Comparison of ENCODE assay signal across 8 mouse cellular contexts in genomic region chr19:5654720-5655298, GRCm38 (mm10). TPM values are rescaled to one million over a fixed set of nuclear protein-coding genes. Genes with fewer than 3 reads are reported as not detected.
DNase-seq lines count a peak whose midpoint lies in the region; ATAC-seq and TF ChIP-seq lines count a peak whose summit lies in the region.

No protein-coding gene starts in this region.

- no peak for TF ChIP-seq POLR2A in liver, adult 2 months (IDR thresholded peaks at IDR 0.05; ENCODE audit: extremely low read depth, insufficient read depth, low read length)

- no peak for DNase-seq in liver, adult 2 months (ENCODE audit: extremely low read depth, low read depth, low spot score)
- DNase-seq in liver = no peak
- DNase-seq in forebrain, embryonic 11.5 days (ENCODE audit: low spot score) = no peak
- peak; percentile 17 for DNase-seq in retina, embryonic 14.5 days (ENCODE audit: low spot score)
- no peak for DNase-seq in spleen, postnatal 14 days (ENCODE audit: low spot score in 2 of 2)
- no peak for DNase-seq in layer of hippocampus, postnatal 25 days (ENCODE audit: extremely low spot score in 1 of 2, low spot score in 1 of 2)
- no peak for DNase-seq in layer of hippocampus, adult 11-12 months (ENCODE audit: low spot score)

- no peaks in the 10 kb centered on the region for H3K36me3 ChIP-seq in liver, adult 2 months (ENCODE audit: control insufficient read depth, insufficient read depth, low read length)
- H3K36me3 ChIP-seq in forebrain, embryonic 11.5 days (ENCODE audit: control insufficient read depth, insufficient read depth, low read length) = no peaks in the 10 kb centered on the region
- H3K36me3 ChIP-seq in limb, embryonic 13.5 days = peaks cover 46% of the 10 kb centered on the region

- H3K9ac ChIP-seq in liver, adult 2 months (ENCODE audit: low read depth, low read length) = peak overlapping the region; percentile 15
- peak overlapping the region; percentile 37 for H3K9ac ChIP-seq in forebrain, embryonic 11.5 days (ENCODE audit: low read length)
- peak overlapping the region; percentile 60 for H3K9ac ChIP-seq in limb, embryonic 13.5 days

- 40% methylated on average over 43 of the region's 43 CpGs for WGBS in liver, adult 2 months
- 9% methylated on average over 43 of the region's 43 CpGs for WGBS in forebrain, embryonic 11.5 days
- 10% methylated on average over 43 of the region's 43 CpGs for WGBS in limb, embryonic 13.5 days

- H3K4me2 ChIP-seq in forebrain, embryonic 11.5 days (ENCODE audit: low read depth, low read length, severe bottlenecking) = peak overlapping the region; percentile 84
- peak overlapping the region; percentile 82 for H3K4me2 ChIP-seq in limb, embryonic 13.5 days (replicated peaks)

- H3K27ac ChIP-seq in liver, adult 2 months (replicated peaks; ENCODE audit: insufficient read depth, low read depth, low read length) = no peak overlapping the region
- no peak overlapping the region for H3K27ac ChIP-seq in forebrain, embryonic 11.5 days (ENCODE audit: low read depth, low read length)
- H3K27ac ChIP-seq in limb, embryonic 13.5 days = no peak overlapping the region

- ATAC-seq in forebrain, embryonic 11.5 days (replicated peaks; ENCODE audit: low FRiP score) = peak; percentile 29
- 0 out of 2 replicates have a peak, but pooled peaks have one; percentile 5 for ATAC-seq in limb, embryonic 13.5 days (ENCODE audit: low FRiP score, low read depth)

- H3K79me2 ChIP-seq in liver, adult 2 months (ENCODE audit: control insufficient read depth, insufficient read depth, low read length) = no peaks in the 10 kb centered on the region

- H3K4me1 ChIP-seq in liver, adult 2 months (ENCODE audit: control insufficient read depth, insufficient read depth, low read length) = 0 out of 2 replicates have a peak, but pooled peaks cover under 1% of the 10 kb centered on the region
- H3K4me1 ChIP-seq in forebrain, embryonic 11.5 days (replicated peaks; ENCODE audit: control insufficient read depth, insufficient read depth, low read length) = peaks cover 13% of the 10 kb centered on the region
- H3K4me1 ChIP-seq in limb, embryonic 13.5 days = peaks cover 22% of the 10 kb centered on the region

- no peak for TF ChIP-seq CTCF in liver, adult 2 months (IDR thresholded peaks at IDR 0.05; ENCODE audit: low read depth, low read length)

- H3K27me3 ChIP-seq in liver, adult 2 months (ENCODE audit: control insufficient read depth, insufficient read depth, low read length) = no peaks in the 10 kb centered on the region
- peaks cover 23% of the 10 kb centered on the region for H3K27me3 ChIP-seq in forebrain, embryonic 11.5 days (ENCODE audit: control insufficient read depth, insufficient read depth, low read length)
- peaks cover 31% of the 10 kb centered on the region for H3K27me3 ChIP-seq in limb, embryonic 13.5 days

- H3K9me3 ChIP-seq in forebrain, embryonic 11.5 days (ENCODE audit: control insufficient read depth, low read length) = no peaks in the 10 kb centered on the region
- no peaks in the 10 kb centered on the region for H3K9me3 ChIP-seq in limb, embryonic 13.5 days

- H3K4me3 ChIP-seq in liver, adult 2 months (ENCODE audit: insufficient read depth, low read depth, low read length) = peak overlapping the region; percentile 36; the same call in 1 of the 2 replicates
- H3K4me3 ChIP-seq in forebrain, embryonic 11.5 days (ENCODE audit: low read depth, low read length) = peak overlapping the region; percentile 43
- H3K4me3 ChIP-seq in limb, embryonic 13.5 days = peak overlapping the region; percentile 48

RNA-seq across cellular contexts. Expression of gene Sipa1, which starts 8.7 kb away (rescaled TPM):
- total RNA-seq in liver, adult 2 months (2014; rRNA removed) = 3.4 and 4.4 TPM in 2 replicates
- 11.8 and 17.9 TPM in 2 replicates for polyA plus RNA-seq in liver, adult 2 months (2012; rRNA removed)
- polyA plus RNA-seq in forebrain, embryonic 11.5 days (2014; fragmentation: Nextera tagmentation; extraction: Ambion mirVana) = 18.4 and 19.9 TPM in 2 replicates
- 25.2 and 27.8 TPM in 2 replicates for polyA plus RNA-seq in limb, embryonic 13.5 days (2015; fragmentation: Nextera tagmentation; extraction: Ambion mirVana)
- 10 to 100 TPM; 15.3 to 16.1 TPM for total RNA-seq in layer of hippocampus, postnatal 25 days (2021)

RNA-seq across cellular contexts. Expression of gene Rela, which starts 17.5 kb away (rescaled TPM):
- 7.6 and 13.0 TPM in 2 replicates for total RNA-seq in liver, adult 2 months (2014; rRNA removed)
- 47.6 and 65.7 TPM in 2 replicates for polyA plus RNA-seq in liver, adult 2 months (2012; rRNA removed)
- 37.8 and 39.9 TPM in 2 replicates for polyA plus RNA-seq in forebrain, embryonic 11.5 days (2014; fragmentation: Nextera tagmentation; extraction: Ambion mirVana)
- 47.6 and 48.5 TPM in 2 replicates for polyA plus RNA-seq in limb, embryonic 13.5 days (2015; fragmentation: Nextera tagmentation; extraction: Ambion mirVana)
- total RNA-seq in layer of hippocampus, postnatal 25 days (2021) = 10 to 100 TPM; 20.6 to 22.0 TPM

RNA-seq across cellular contexts. Expression of gene Map3k11, which starts 33.7 kb away (rescaled TPM):
- total RNA-seq in liver, adult 2 months (2014; rRNA removed) = 10.2 and 16.4 TPM in 2 replicates
- 46.2 and 53.6 TPM in 2 replicates for polyA plus RNA-seq in liver, adult 2 months (2012; rRNA removed)
- 20.4 and 21.7 TPM in 2 replicates for polyA plus RNA-seq in forebrain, embryonic 11.5 days (2014; fragmentation: Nextera tagmentation; extraction: Ambion mirVana)
- polyA plus RNA-seq in limb, embryonic 13.5 days (2015; fragmentation: Nextera tagmentation; extraction: Ambion mirVana) = 18.2 and 18.5 TPM in 2 replicates
- total RNA-seq in layer of hippocampus, postnatal 25 days (2021) = 10 to 100 TPM; 17.4 to 21.1 TPM

RNA-seq across cellular contexts. Expression of gene Pcnx3, which starts 33.9 kb away (rescaled TPM):
- total RNA-seq in liver, adult 2 months (2014; rRNA removed) = 7.6 and 14.0 TPM in 2 replicates
- polyA plus RNA-seq in liver, adult 2 months (2012; rRNA removed) = 44.8 and 63.8 TPM in 2 replicates
- 34.1 and 37.7 TPM in 2 replicates for polyA plus RNA-seq in forebrain, embryonic 11.5 days (2014; fragmentation: Nextera tagmentation; extraction: Ambion mirVana)
- polyA plus RNA-seq in limb, embryonic 13.5 days (2015; fragmentation: Nextera tagmentation; extraction: Ambion mirVana) = 25.4 and 28.7 TPM in 2 replicates
- 10 to 100 TPM; 59.8 to 73.9 TPM for total RNA-seq in layer of hippocampus, postnatal 25 days (2021)

RNA-seq across cellular contexts. Expression of gene Kat5, which starts 44.8 kb away (rescaled TPM):
- 15.9 and 16.8 TPM in 2 replicates for total RNA-seq in liver, adult 2 months (2014; rRNA removed)
- 23.0 and 23.6 TPM in 2 replicates for polyA plus RNA-seq in liver, adult 2 months (2012; rRNA removed)
- polyA plus RNA-seq in forebrain, embryonic 11.5 days (2014; fragmentation: Nextera tagmentation; extraction: Ambion mirVana) = 38.0 and 38.9 TPM in 2 replicates
- polyA plus RNA-seq in limb, embryonic 13.5 days (2015; fragmentation: Nextera tagmentation; extraction: Ambion mirVana) = 61.5 and 62.7 TPM in 2 replicates
- 10 to 100 TPM; 83.1 to 87.8 TPM for total RNA-seq in layer of hippocampus, postnatal 25 days (2021)
